Mouse (Mus musculus) brain, embryonic 14.5 days (tissue): Measurements from ENCODE around the gene Depdc5.

Experiments used
- CTCF ChIP-seq: fragments of 200-500 bp; IDR thresholded peaks from 2 replicates; pipeline ENCODE4 v1.5.1; 2012; ENCODE audit warnings: inconsistent platforms, mild to moderate bottlenecking, moderate library complexity, borderline replicate concordance; ENCODE audit not compliant: insufficient read depth, insufficient read length; ENCODE audit errors: extremely low read depth
- POLR2A ChIP-seq: fragments of 200-500 bp; IDR thresholded peaks from 2 replicates; pipeline ENCODE4 v1.6.1; 2012; ENCODE audit warnings: mild to moderate bottlenecking, inconsistent platforms, borderline replicate concordance; ENCODE audit not compliant: poor library complexity, insufficient read depth, insufficient read length, severe bottlenecking; ENCODE audit errors: extremely low read depth

DNA sequence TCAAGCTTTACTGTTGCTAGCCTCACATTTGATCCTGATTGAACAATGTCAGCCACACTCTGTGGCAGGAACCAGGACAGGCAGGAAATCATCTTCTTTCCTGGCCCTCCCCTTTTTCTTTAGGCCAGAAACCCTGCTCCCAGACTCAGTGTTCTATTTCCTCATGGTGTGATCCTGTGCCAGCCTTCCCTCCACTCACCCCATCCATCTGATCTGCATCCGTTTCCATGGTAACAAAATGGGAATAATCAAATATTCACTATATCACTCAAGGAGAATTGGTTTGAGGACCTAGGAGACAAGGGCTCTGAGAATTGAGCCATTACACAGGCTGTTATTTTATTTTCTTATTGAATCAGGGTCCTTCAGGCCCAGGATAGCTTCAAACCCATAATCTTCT, 133.1 kb downstream of the Depdc5 start:
- no peak for TF ChIP-seq CTCF
- TF ChIP-seq POLR2A, result no peak
